Mouse (Mus musculus) ES-Bruce4 (cell line): ENCODE results near the gene Mettl27.

Experiments
- CTCF ChIP-seq: IDR thresholded peaks from one replicate; pipeline ENCODE4 v1.8.1; 2011; ENCODE audit warnings: low read depth, low read length
- EP300 ChIP-seq: IDR thresholded peaks from 2 replicates; pipeline ENCODE4 v1.6.1; 2011; ENCODE audit warnings: low read depth, low read length; ENCODE audit not compliant: insufficient read depth
- POLR2A ChIP-seq: IDR thresholded peaks from one replicate; pipeline ENCODE4 v1.8.1; 2011; ENCODE audit warnings: low read length; ENCODE audit not compliant: insufficient read depth

GRCm38 (mm10) chr5:134976164-134976563 is 44.0 kb downstream of the Mettl27 start:
- TF ChIP-seq CTCF (no peak), POLR2A (no peak), EP300 (no peak)
